Mouse (Mus musculus): ENCODE data around the gene Sept4.

GRCm38 (mm10) chr11:87587211-87587874 is 18.6 kb downstream of the Sept4 start:
- TF ChIP-seq EP300 (optimal IDR thresholded peaks at IDR 0.05), result no peak
- no peak for TF ChIP-seq CTCF (IDR thresholded peaks at IDR 0.05; ENCODE audit: low read depth)
